14 mouse cellular contexts compared by ENCODE assay signal in genomic region chr13:73418297-73418696, GRCm38 (mm10). TPM values are rescaled to one million over a fixed set of nuclear protein-coding genes. Genes with fewer than 3 reads are reported as not detected.
DNase-seq lines count a peak whose midpoint lies in the region; ATAC-seq and TF ChIP-seq lines count a peak whose summit lies in the region.
"Had no signal": no experiment of that assay in that cellular context is flagged by ENCODE, and none has a peak within 500 bp of the region (broad histone marks: within the 10 kb centered on the region; RNA-seq: fewer than 3 reads in every experiment).

No protein-coding gene starts in this region.

- H3K4me1 ChIP-seq in hindbrain, embryonic 10.5 days (replicated peaks): peaks cover 28% of the 10 kb centered on the region
- H3K4me1 ChIP-seq in hindbrain, embryonic 16.5 days (ENCODE audit: control insufficient read depth, insufficient read depth, low read depth, low read length): 0 out of 2 replicates have a peak, but pooled peaks cover 2% of the 10 kb centered on the region
- peaks cover 4 to 13% of the 10 kb centered on the region in 2 experiments; a peak in 3 of 4 replicates for H3K4me1 ChIP-seq in CH12.LX (ENCODE audit: control insufficient read depth in 1 of 2, insufficient read depth in 2 of 2)
- peaks cover 8% of the 10 kb centered on the region for H3K4me1 ChIP-seq in hindbrain, embryonic 14.5 days (replicated peaks; ENCODE audit: control insufficient read depth, insufficient read depth, low read length)
- H3K4me1 ChIP-seq: limb, embryonic 13.5 days had no signal

- TF ChIP-seq CTCF in CH12.LX (conservative IDR thresholded peaks at IDR 0.05 in 1 of 2, IDR thresholded peaks at IDR 0.05 in 1 of 2; ENCODE audit: low read depth in 2 of 2, low read length in 2 of 2): no peak

- 0 out of 2 replicates have a peak overlapping the region, but pooled peaks have one; percentile 59 for H3K27ac ChIP-seq in hindbrain, embryonic 10.5 days
- H3K27ac ChIP-seq in hindbrain, embryonic 16.5 days (ENCODE audit: low read depth, low read length): no peak overlapping the region
- H3K27ac ChIP-seq in CH12.LX (ENCODE audit: insufficient read depth, low read depth): no peak overlapping the region
- H3K27ac ChIP-seq in hindbrain, embryonic 14.5 days: peak overlapping the region; percentile 4; the same call in 1 of the 2 replicates
- H3K27ac ChIP-seq: heart, adult 2 months; limb, embryonic 13.5 days; stomach, postnatal 0 days had no signal

- TF ChIP-seq EP300 in CH12.LX (IDR thresholded peaks at IDR 0.05; ENCODE audit: low read length): no peak

- 59% methylated on average over 12 of the region's 12 CpGs for WGBS in hindbrain, embryonic 10.5 days
- 31% methylated on average over 12 of the region's 12 CpGs for WGBS in hindbrain, embryonic 16.5 days
- 29% methylated on average over 12 of the region's 12 CpGs for WGBS in hindbrain, embryonic 14.5 days

- in situ Hi-C loops in CH12.LX (cut with MboI; ENCODE audit: low pct_ligation_motif_present, low pct_unique_long_range_greater_than_20kb, low sequenced_read_pairs): no loop called here

- H3K9me3 ChIP-seq in hindbrain, embryonic 10.5 days: no peaks in the 10 kb centered on the region
- H3K9me3 ChIP-seq in hindbrain, embryonic 16.5 days (ENCODE audit: control insufficient read depth, low read length): no peaks in the 10 kb centered on the region
- H3K9me3 ChIP-seq in CH12.LX (replicated peaks; ENCODE audit: low read length): no peaks in the 10 kb centered on the region
- no peaks in the 10 kb centered on the region for H3K9me3 ChIP-seq in hindbrain, embryonic 14.5 days (ENCODE audit: control insufficient read depth, low read length)
- H3K9me3 ChIP-seq: limb, embryonic 13.5 days; megakaryocyte, embryonic 14.5 days had no signal

- TF ChIP-seq POLR2A in CH12.LX (IDR thresholded peaks at IDR 0.05; ENCODE audit: low read depth, low read length): no peak

- H3K4me3 ChIP-seq in hindbrain, embryonic 10.5 days: no peak overlapping the region
- no peak overlapping the region for H3K4me3 ChIP-seq in hindbrain, embryonic 16.5 days (ENCODE audit: low read length)
- no peak overlapping the region for H3K4me3 ChIP-seq in CH12.LX (replicated peaks in 1 of 3; ENCODE audit: low read depth in 2 of 3, low read length in 2 of 3, poor library complexity in 1 of 3)
- no peak overlapping the region for H3K4me3 ChIP-seq in hindbrain, embryonic 14.5 days (replicated peaks; ENCODE audit: low read length)
- H3K4me3 ChIP-seq: heart, adult 2 months; limb, embryonic 13.5 days; megakaryocyte, embryonic 14.5 days had no signal

- no peak for ATAC-seq in hindbrain, embryonic 16.5 days
- ATAC-seq in hindbrain, embryonic 14.5 days (ENCODE audit: low FRiP score): peak; percentile 48; the same call in 1 of the 2 replicates
- ATAC-seq: forebrain, postnatal 0 days had no signal

- peak; percentile 17 for DNase-seq in cerebellum, adult 11-12 months
- DNase-seq in cerebellum, adult 8-10 months: no peak
- no peak for DNase-seq in hindbrain, embryonic 10.5 days (ENCODE audit: low spot score)
- no peak for DNase-seq in CH12.LX (ENCODE audit: extremely low read depth)
- DNase-seq in hindbrain, embryonic 14.5 days (ENCODE audit: low spot score): no peak
- DNase-seq in yolk sac, embryonic 10.5 days (ENCODE audit: low spot score): no peak
- no peak for DNase-seq in urinary bladder, adult 2 months (ENCODE audit: low spot score)
- DNase-seq: forebrain, postnatal 0 days; heart, adult 2 months; right cerebral cortex, postnatal 25 days had no signal

- no peaks in the 10 kb centered on the region for H3K36me3 ChIP-seq in hindbrain, embryonic 10.5 days
- no peaks in the 10 kb centered on the region for H3K36me3 ChIP-seq in hindbrain, embryonic 16.5 days (ENCODE audit: control insufficient read depth, insufficient read depth, low read length)
- H3K36me3 ChIP-seq in CH12.LX (replicated peaks in 1 of 2; ENCODE audit: control insufficient read depth in 1 of 2, insufficient read depth in 1 of 2, low read length in 1 of 2): no peaks in the 10 kb centered on the region
- no peaks in the 10 kb centered on the region for H3K36me3 ChIP-seq in hindbrain, embryonic 14.5 days (replicated peaks; ENCODE audit: control insufficient read depth, insufficient read depth)
- H3K36me3 ChIP-seq: limb, embryonic 13.5 days had no signal

- H3K4me2 ChIP-seq in hindbrain, embryonic 16.5 days (ENCODE audit: low read length): no peak overlapping the region
- H3K4me2 ChIP-seq in CH12.LX (ENCODE audit: insufficient read depth, low read depth, poor library complexity, severe bottlenecking): 0 out of 2 replicates have a peak overlapping the region, but pooled peaks have one; percentile 22
- no peak overlapping the region for H3K4me2 ChIP-seq in hindbrain, embryonic 14.5 days (replicated peaks)
- H3K4me2 ChIP-seq: limb, embryonic 13.5 days had no signal

- dilution Hi-C loops in CH12.LX (cut with MboI; ENCODE audit: extremely low pct_ligation_motif_present, extremely low pct_unique_long_range_greater_than_20kb, low sequenced_read_pairs): no loop called here

- H3K27me3 ChIP-seq in hindbrain, embryonic 10.5 days (ENCODE audit: insufficient read depth, poor library complexity, severe bottlenecking): peaks cover 6% of the 10 kb centered on the region; the same call in 1 of the 2 replicates
- H3K27me3 ChIP-seq in hindbrain, embryonic 16.5 days (replicated peaks; ENCODE audit: control insufficient read depth, insufficient read depth, low read length): no peaks in the 10 kb centered on the region
- peaks cover 13% of the 10 kb centered on the region for H3K27me3 ChIP-seq in CH12.LX (replicated peaks)
- H3K27me3 ChIP-seq in hindbrain, embryonic 14.5 days (ENCODE audit: control insufficient read depth, insufficient read depth, low read length): no peaks in the 10 kb centered on the region

- no peak overlapping the region; the same call in 1 of the 2 replicates for H3K9ac ChIP-seq in hindbrain, embryonic 16.5 days (ENCODE audit: low read depth, low read length)
- H3K9ac ChIP-seq in CH12.LX (ENCODE audit: insufficient read depth, low read depth): no peak overlapping the region
- no peak overlapping the region for H3K9ac ChIP-seq in hindbrain, embryonic 14.5 days
- H3K9ac ChIP-seq: forebrain, postnatal 0 days; limb, embryonic 13.5 days had no signal

- no peaks in the 10 kb centered on the region for H3K79me2 ChIP-seq in CH12.LX (replicated peaks; ENCODE audit: control insufficient read depth, extremely low read depth, insufficient read depth, poor library complexity, severe bottlenecking)

- no peak for TF ChIP-seq RAD21 in CH12.LX (IDR thresholded peaks at IDR 0.05; ENCODE audit: low read depth, low read length)

TF ChIP-seq in CH12.LX, 34 proteins besides CTCF, POLR2A, EP300 and RAD21:
- TF ChIP-seq NRF1 (IDR thresholded peaks at IDR 0.05; ENCODE audit: low read depth, low read length): no peak
- TF ChIP-seq RCOR1 (conservative IDR thresholded peaks at IDR 0.05; ENCODE audit: low read depth, low read length): no peak
- TF ChIP-seq ZKSCAN1 (IDR thresholded peaks at IDR 0.05; ENCODE audit: borderline replicate concordance, low read depth, low read length): no peak
- TF ChIP-seq ELF1 (IDR thresholded peaks at IDR 0.05; ENCODE audit: low read depth, low read length): no peak
- TF ChIP-seq MAX (IDR thresholded peaks at IDR 0.05; ENCODE audit: low read length): no peak
- TF ChIP-seq CHD2 (IDR thresholded peaks at IDR 0.05; ENCODE audit: low read length): no peak
- no peak for TF ChIP-seq POLR2AphosphoS2 (IDR thresholded peaks at IDR 0.05; ENCODE audit: low read depth, low read length)
- no peak for TF ChIP-seq MXI1 (IDR thresholded peaks at IDR 0.05; ENCODE audit: low read depth, low read length)
- TF ChIP-seq ZMIZ1 (IDR thresholded peaks at IDR 0.05; ENCODE audit: low read depth, low read length): no peak
- no peak for TF ChIP-seq TCF12 (IDR thresholded peaks at IDR 0.05; ENCODE audit: low read depth, low read length)
- TF ChIP-seq HCFC1 (IDR thresholded peaks at IDR 0.05; ENCODE audit: low read depth, low read length): no peak
- no peak for TF ChIP-seq PAX5 (IDR thresholded peaks at IDR 0.05; ENCODE audit: low read length)
- TF ChIP-seq IRF4 (IDR thresholded peaks at IDR 0.05; ENCODE audit: low read depth, low read length): no peak
- TF ChIP-seq MEF2A (IDR thresholded peaks at IDR 0.05; ENCODE audit: borderline replicate concordance, low read depth, low read length): no peak
- no peak for TF ChIP-seq JUN (IDR thresholded peaks at IDR 0.05; ENCODE audit: insufficient read depth, low read depth, low read length)
- TF ChIP-seq CHD1 (IDR thresholded peaks at IDR 0.05; ENCODE audit: low read depth, low read length): no peak

RNA-seq across cellular contexts. Expression of gene Lpcat1, which starts 48.7 kb away (rescaled TPM):
- 58.1 and 66.3 TPM in 2 replicates for polyA plus RNA-seq in hindbrain, embryonic 10.5 days (2016; fragmentation: Nextera tagmentation; extraction: Ambion mirVana)
- 71.6 and 72.9 TPM in 2 replicates for polyA plus RNA-seq in hindbrain, embryonic 16.5 days (2015; fragmentation: Nextera tagmentation; extraction: Ambion mirVana)
- total RNA-seq in CH12.LX (2012; rRNA removed) (22.6 and 24.4 TPM in 2 replicates), CH12.LX (2014; rRNA removed) (36.2 and 40.4 TPM in 2 replicates)
- polyA plus RNA-seq in CH12.LX (2012; ENCODE audit: insufficient read length, low read depth): 33.2 and 36.9 TPM in 2 replicates
- 77.3 and 95.0 TPM in 2 replicates for polyA plus RNA-seq in hindbrain, embryonic 14.5 days (2014; fragmentation: Nextera tagmentation; extraction: Ambion mirVana)
- polyA plus RNA-seq in urinary bladder, adult 2 months (2012; rRNA removed): 15.2 and 17.2 TPM in 2 replicates

Comparison
In these comparisons a context has a peak if more than half of its experiments do, and no peak if none do; other contexts are left out.
1. H3K27ac ChIP-seq: peak in hindbrain, embryonic 10.5 days (single experiment) and hindbrain, embryonic 14.5 days (single experiment); none in hindbrain, embryonic 16.5 days (single experiment) and CH12.LX (single experiment).